Mouse (Mus musculus): Measurements from ENCODE around the gene Msl1. TPM values are rescaled to one million over a fixed set of nuclear protein-coding genes. Genes with fewer than 3 reads are reported as not detected.
A peak's percentile ranks its signal among the peaks of the same experiment; 100 is the strongest.

The Msl1 gene
- total and polyA plus RNA-seq, 2 experiments from 2014 or later: 25.8 to 88.3 TPM

DNA sequence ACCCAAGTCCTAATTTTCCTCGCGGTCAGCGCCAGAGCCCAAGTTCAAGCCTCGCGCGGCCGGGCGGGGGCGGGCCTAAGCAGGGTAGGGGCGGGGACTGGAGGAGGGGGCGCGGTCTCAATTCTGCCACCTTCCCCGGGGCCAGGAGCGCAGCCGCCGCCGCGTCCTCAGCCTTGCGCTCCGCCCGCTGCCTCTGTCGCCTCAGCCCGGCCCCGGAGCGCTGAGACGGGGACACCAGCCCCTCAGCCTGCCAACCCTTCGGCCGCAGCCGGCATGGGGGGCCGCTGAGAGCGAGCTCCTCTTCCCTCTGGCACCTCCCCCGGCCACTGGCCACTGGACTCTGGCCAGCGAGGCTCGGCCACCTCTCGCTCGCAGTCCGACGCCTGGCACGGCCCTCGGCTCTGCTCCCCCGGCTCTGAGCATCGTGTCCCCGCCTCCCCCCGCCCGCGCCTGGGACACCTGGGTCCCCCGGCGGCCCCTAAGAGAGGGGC lies 41.4 kb downstream of the Msl1 start, which contains the start of gene Rapgefl1:
Gene Rapgefl1, plus strand, starts transcription at position 135 of the 491 bp plus-strand sequence.
- ATAC-seq (ENCODE audit: low FRiP score) (peak; percentile 81), DNase-seq (ENCODE audit: low spot score) (peak; percentile 82)
- H3K9me3 ChIP-seq (ENCODE audit: low read length): no peaks in the 10 kb centered on the region
- peaks cover 22% of the 10 kb centered on the region for H3K36me3 ChIP-seq (ENCODE audit: insufficient read depth, low read length)
- H3K27ac ChIP-seq (ENCODE audit: low read depth, low read length): peak within 1 kb of the TSS; percentile 75
- H3K4me2 ChIP-seq (ENCODE audit: low read depth, low read length, poor library complexity, severe bottlenecking): peak within 1 kb of the TSS; percentile 84
- H3K27me3 ChIP-seq (ENCODE audit: insufficient read depth, low read length): no peaks in the 10 kb centered on the region
- no peak for TF ChIP-seq CTCF (IDR thresholded peaks at IDR 0.05)
- H3K9ac ChIP-seq (replicated peaks; ENCODE audit: low read length, poor library complexity, severe bottlenecking): peak within 1 kb of the TSS; percentile 93
- H3K4me3 ChIP-seq (ENCODE audit: low read depth, low read length): peak within 1 kb of the TSS; percentile 83
- WGBS: 0% methylated on average over 35 of the region's 48 CpGs
- H3K4me1 ChIP-seq (ENCODE audit: insufficient read depth, low read length): peaks cover 4% of the 10 kb centered on the region

DNA sequence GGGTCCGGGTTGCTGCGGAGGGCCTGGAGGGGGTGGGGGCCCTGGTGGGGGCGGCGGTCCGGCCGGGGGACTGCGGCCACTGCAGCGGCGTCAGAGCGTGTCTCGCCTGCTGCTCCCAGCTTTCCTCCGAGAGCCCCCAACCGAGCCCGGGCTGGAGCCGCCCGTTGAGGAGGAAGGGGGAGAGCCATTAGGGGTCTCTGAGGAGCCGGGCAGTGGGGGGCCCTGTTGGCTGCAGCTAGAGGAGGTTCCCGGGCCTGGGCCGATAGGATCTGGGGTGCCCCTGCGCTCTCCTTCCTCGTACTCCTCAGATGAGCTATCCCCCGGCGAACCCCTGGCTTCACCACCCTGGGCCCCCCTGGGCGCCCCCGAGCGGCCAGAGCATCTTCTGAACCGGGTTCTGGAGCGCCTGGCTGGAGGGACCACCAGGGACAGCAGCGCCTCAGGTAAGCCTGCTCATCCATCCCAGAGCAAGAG lies 42.0 kb downstream of the Msl1 start:
- 1% methylated on average over 25 of the region's 29 CpGs for whole genome bisulfite sequencing
- peak overlapping the region; percentile 93 for H3K9ac ChIP-seq (replicated peaks; ENCODE audit: low read length, poor library complexity, severe bottlenecking)
- ATAC-seq (ENCODE audit: low FRiP score) (peak; percentile 41), DNase-seq (ENCODE audit: low spot score) (no peak)
- peak; percentile 51 for TF ChIP-seq CTCF (IDR thresholded peaks at IDR 0.05)
- H3K4me1 ChIP-seq (ENCODE audit: insufficient read depth, low read length): peaks cover 4% of the 10 kb centered on the region
- peak overlapping the region; percentile 83 for H3K4me3 ChIP-seq (ENCODE audit: low read depth, low read length)
- H3K4me2 ChIP-seq (ENCODE audit: low read depth, low read length, poor library complexity, severe bottlenecking): peak overlapping the region; percentile 84
- H3K27me3 ChIP-seq (ENCODE audit: insufficient read depth, low read length): no peaks in the 10 kb centered on the region
- peak overlapping the region; percentile 75; the same call in 1 of the 2 replicates for H3K27ac ChIP-seq (ENCODE audit: low read depth, low read length)
- H3K36me3 ChIP-seq (ENCODE audit: insufficient read depth, low read length): peaks cover 16% of the 10 kb centered on the region
- H3K9me3 ChIP-seq (ENCODE audit: low read length): no peaks in the 10 kb centered on the region

DNA sequence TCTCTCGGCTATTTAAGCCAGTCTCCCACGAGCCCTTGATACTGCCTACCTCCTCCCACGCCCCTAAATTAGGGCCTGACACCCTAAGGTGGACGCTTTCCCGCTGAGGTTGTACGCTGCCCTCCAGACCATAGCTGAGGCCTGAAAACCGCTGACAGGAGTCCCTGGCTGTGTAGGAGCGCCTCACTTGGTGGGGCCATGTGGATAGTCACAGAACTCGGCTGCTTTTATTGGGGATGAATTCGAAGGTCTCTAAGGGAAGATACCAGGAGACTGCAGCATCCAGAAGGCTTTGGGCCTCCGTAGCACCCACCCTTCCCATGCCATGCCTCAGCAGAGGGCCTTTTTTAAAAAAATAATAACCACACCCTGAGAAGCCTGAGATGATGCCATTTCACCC lies 42.6 kb downstream of the Msl1 start:
- no peak for TF ChIP-seq CTCF (IDR thresholded peaks at IDR 0.05)
- H3K27ac ChIP-seq (ENCODE audit: low read depth, low read length): no peak overlapping the region; the same call in 1 of the 2 replicates
- peaks cover 4% of the 10 kb centered on the region for H3K4me1 ChIP-seq (ENCODE audit: insufficient read depth, low read length)
- H3K9ac ChIP-seq (replicated peaks; ENCODE audit: low read length, poor library complexity, severe bottlenecking): peak overlapping the region; percentile 93
- peak overlapping the region; percentile 84 for H3K4me2 ChIP-seq (ENCODE audit: low read depth, low read length, poor library complexity, severe bottlenecking)
- H3K27me3 ChIP-seq (ENCODE audit: insufficient read depth, low read length): no peaks in the 10 kb centered on the region
- DNase-seq (ENCODE audit: low spot score) (no peak), ATAC-seq (ENCODE audit: low FRiP score) (no peak)
- H3K4me3 ChIP-seq (ENCODE audit: low read depth, low read length): peak overlapping the region; percentile 83
- H3K9me3 ChIP-seq (ENCODE audit: low read length): no peaks in the 10 kb centered on the region
- 36% methylated on average over 11 of the region's 11 CpGs for WGBS
- peaks cover 10% of the 10 kb centered on the region; the same call in 1 of the 2 replicates for H3K36me3 ChIP-seq (ENCODE audit: insufficient read depth, low read length)

DNA sequence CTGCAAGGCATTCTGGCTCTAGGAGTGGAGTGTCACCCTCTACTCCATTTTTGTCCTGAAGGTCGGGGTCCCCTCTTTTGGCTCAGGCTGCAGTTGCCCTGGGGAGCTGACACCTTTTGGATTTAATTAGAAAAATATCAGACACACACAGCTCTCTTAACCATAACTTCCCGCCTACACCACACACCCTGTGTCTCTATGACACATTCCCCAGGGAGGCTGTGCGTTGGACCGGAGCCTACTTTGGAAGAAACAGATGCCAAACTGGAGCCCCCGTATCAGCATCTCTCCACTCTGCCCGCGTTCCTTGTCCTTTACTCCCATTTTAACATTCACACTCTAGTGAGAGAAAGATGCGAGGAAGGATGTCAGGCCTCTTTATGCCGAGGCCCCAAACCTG lies 43.2 kb downstream of the Msl1 start:
- TF ChIP-seq CTCF (IDR thresholded peaks at IDR 0.05): no peak
- Histone ChIP-seq H3K4me1 (ENCODE audit: insufficient read depth, low read length) (peaks cover 4% of the 10 kb centered on the region), H3K4me2 (ENCODE audit: low read depth, low read length, poor library complexity, severe bottlenecking) (peak overlapping the region; percentile 84), H3K27me3 (ENCODE audit: insufficient read depth, low read length) (no peaks in the 10 kb centered on the region), H3K4me3 (ENCODE audit: low read depth, low read length) (peak overlapping the region; percentile 83; the same call in 1 of the 2 replicates), H3K9me3 (ENCODE audit: low read length) (no peaks in the 10 kb centered on the region), H3K9ac (replicated peaks; ENCODE audit: low read length, poor library complexity, severe bottlenecking) (0 out of 2 replicates have a peak overlapping the region, but pooled peaks have one; percentile 93), H3K27ac (ENCODE audit: low read depth, low read length) (no peak overlapping the region), H3K36me3 (ENCODE audit: insufficient read depth, low read length) (peaks cover 4% of the 10 kb centered on the region; the same call in 1 of the 2 replicates)
- DNase-seq (ENCODE audit: low spot score): no peak
- no peak for ATAC-seq (ENCODE audit: low FRiP score)
- 74% methylated on average over 9 of the region's 9 CpGs for WGBS

DNA sequence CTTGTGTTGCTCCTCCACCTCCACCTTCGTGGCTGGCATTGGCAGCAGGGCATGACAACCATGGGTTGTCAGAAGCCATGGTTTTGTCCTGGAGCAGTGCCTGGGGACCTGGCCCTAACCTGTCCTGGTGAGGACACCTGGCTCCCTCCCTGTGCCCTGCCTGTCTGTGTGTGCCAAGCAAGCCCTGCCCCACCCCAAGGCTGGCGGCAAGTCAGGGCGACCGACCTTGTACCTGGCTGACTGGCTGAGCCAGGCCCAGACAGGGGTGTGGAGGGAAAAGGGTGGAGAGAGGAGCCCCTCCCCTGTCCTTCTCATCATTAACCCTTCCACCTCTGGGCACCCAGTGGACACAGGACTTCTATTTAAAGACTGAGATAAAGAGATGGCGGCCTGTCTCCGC lies 44.1 kb downstream of the Msl1 start:
- no peak for DNase-seq (ENCODE audit: low spot score)
- H3K9ac ChIP-seq (replicated peaks; ENCODE audit: low read length, poor library complexity, severe bottlenecking): no peak overlapping the region
- peaks cover 4% of the 10 kb centered on the region for H3K4me1 ChIP-seq (ENCODE audit: insufficient read depth, low read length)
- H3K4me2 ChIP-seq (ENCODE audit: low read depth, low read length, poor library complexity, severe bottlenecking): peak overlapping the region; percentile 10; the same call in 1 of the 2 replicates
- no peak for ATAC-seq (ENCODE audit: low FRiP score)
- H3K27ac ChIP-seq (ENCODE audit: low read depth, low read length): no peak overlapping the region
- no peaks in the 10 kb centered on the region for H3K9me3 ChIP-seq (ENCODE audit: low read length)
- H3K27me3 ChIP-seq (ENCODE audit: insufficient read depth, low read length): no peaks in the 10 kb centered on the region
- TF ChIP-seq CTCF (IDR thresholded peaks at IDR 0.05): no peak
- H3K36me3 ChIP-seq (ENCODE audit: insufficient read depth, low read length): no peaks in the 10 kb centered on the region
- no peak overlapping the region for H3K4me3 ChIP-seq (ENCODE audit: low read depth, low read length)
- 62% methylated on average over 6 of the region's 6 CpGs for WGBS

DNA sequence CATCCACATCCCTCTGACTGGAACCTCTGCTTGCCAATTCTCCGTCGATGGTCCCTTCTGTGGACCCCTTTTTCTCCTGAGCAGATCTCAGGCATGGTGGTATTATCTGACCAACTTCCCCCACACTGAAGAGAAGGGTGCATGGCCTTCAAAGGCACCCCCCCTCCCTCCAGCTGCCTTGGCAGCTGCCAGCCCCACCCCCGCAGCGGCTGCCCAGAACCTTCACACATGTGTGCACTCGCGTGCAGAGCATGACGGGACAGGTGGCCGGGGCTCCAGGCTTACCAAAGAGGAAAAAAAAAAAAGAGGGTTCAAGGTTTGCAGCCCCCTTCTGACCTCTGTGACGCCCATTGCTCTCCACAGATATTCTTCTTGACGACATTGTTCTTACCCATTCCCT lies 44.6 kb downstream of the Msl1 start:
- H3K27ac ChIP-seq (ENCODE audit: low read depth, low read length): no peak overlapping the region
- ATAC-seq (ENCODE audit: low FRiP score): no peak
- peaks cover 4% of the 10 kb centered on the region for H3K4me1 ChIP-seq (ENCODE audit: insufficient read depth, low read length)
- 66% methylated on average over 10 of the region's 10 CpGs for WGBS
- H3K9ac ChIP-seq (replicated peaks; ENCODE audit: low read length, poor library complexity, severe bottlenecking): no peak overlapping the region
- H3K36me3 ChIP-seq (ENCODE audit: insufficient read depth, low read length): no peaks in the 10 kb centered on the region
- no peaks in the 10 kb centered on the region for H3K27me3 ChIP-seq (ENCODE audit: insufficient read depth, low read length)
- no peak overlapping the region for H3K4me3 ChIP-seq (ENCODE audit: low read depth, low read length)
- no peaks in the 10 kb centered on the region for H3K9me3 ChIP-seq (ENCODE audit: low read length)
- DNase-seq (ENCODE audit: low spot score): no peak
- no peak overlapping the region for H3K4me2 ChIP-seq (ENCODE audit: low read depth, low read length, poor library complexity, severe bottlenecking)
- TF ChIP-seq CTCF (IDR thresholded peaks at IDR 0.05): no peak
